Mouse (Mus musculus) liver (tissue): Measurements from ENCODE around the gene Ntmt1.

Source experiments
- DNase-seq: peaks from one replicate; pipeline ENCODE4 v3.0.0-alpha.2; 2020; ENCODE audit warnings: mixed read lengths

Gene Ntmt1

GRCm38 (mm10) chr2:30807648-30808295, at the start of gene Ntmt1:
Gene Ntmt1, plus strand, starts transcription at chr2:30807826.
- DNase-seq = peak; percentile 100

GRCm38 (mm10) chr2:30758341-30759087, 49.1 kb upstream of the Ntmt1 start:
- DNase-seq = peak; percentile 84

GRCm38 (mm10) chr2:30759088-30759374, 48.6 kb upstream of the Ntmt1 start:
- no peak for DNase-seq

- DNase-seq = no peak
Measured at GRCm38 (mm10) chr2:30759442-30759841, 48.2 kb upstream of the Ntmt1 start.

- no peak for DNase-seq
Measured at GRCm38 (mm10) chr2:30759858-30760547, 47.6 kb upstream of the Ntmt1 start.

GRCm38 (mm10) chr2:30760706-30761105, 46.9 kb upstream of the Ntmt1 start:
- no peak for DNase-seq

- no peak for DNase-seq
Measured at GRCm38 (mm10) chr2:30766446-30766845, 41.2 kb upstream of the Ntmt1 start.

GRCm38 (mm10) chr2:30767626-30768240, 39.9 kb upstream of the Ntmt1 start:
- DNase-seq = no peak

- peak; percentile 64 for DNase-seq
Measured at GRCm38 (mm10) chr2:30768529-30768928, 39.1 kb upstream of the Ntmt1 start.

GRCm38 (mm10) chr2:30769187-30769586, 38.4 kb upstream of the Ntmt1 start:
- peak; percentile 52 for DNase-seq

GRCm38 (mm10) chr2:30771368-30771805, 36.2 kb upstream of the Ntmt1 start:
- DNase-seq = peak; percentile 57

- peak; percentile 91 for DNase-seq
Measured at GRCm38 (mm10) chr2:30771806-30772460, 35.7 kb upstream of the Ntmt1 start.

GRCm38 (mm10) chr2:30772581-30773312, 34.9 kb upstream of the Ntmt1 start:
- peak; percentile 81 for DNase-seq

GRCm38 (mm10) chr2:30773313-30774005, 34.2 kb upstream of the Ntmt1 start:
- no peak for DNase-seq

GRCm38 (mm10) chr2:30775955-30776354, 31.7 kb upstream of the Ntmt1 start:
- no peak for DNase-seq

- DNase-seq = no peak
Measured at GRCm38 (mm10) chr2:30777266-30777665, 30.4 kb upstream of the Ntmt1 start.

GRCm38 (mm10) chr2:30778235-30778634, 29.4 kb upstream of the Ntmt1 start:
- no peak for DNase-seq

- peak; percentile 42 for DNase-seq
Measured at GRCm38 (mm10) chr2:30779241-30779640, 28.4 kb upstream of the Ntmt1 start.

GRCm38 (mm10) chr2:30782312-30783290, 25.0 kb upstream of the Ntmt1 start:
- DNase-seq = no peak

GRCm38 (mm10) chr2:30783346-30783745, 24.3 kb upstream of the Ntmt1 start:
- DNase-seq = peak; percentile 66
